Mouse (Mus musculus) lung, postnatal 0 days (tissue): ENCODE data around the gene Cd63. TPM values are rescaled to one million over a fixed set of nuclear protein-coding genes. Genes with fewer than 3 reads are reported as not detected.

Experiments
- ATAC-seq: fragments of 200-750 bp; cut with Nextera tagmentation; 2 replicates; pipeline ENCODE4 v1.8.0; 2017; ENCODE audit warnings: moderate library complexity
- DNase-seq: peaks from one replicate; pipeline ENCODE4 v3.0.0-alpha.2; 2016; ENCODE audit warnings: low spot score
- H3K27ac ChIP-seq: fragments of 300-500 bp; sonication (generic); 2 replicates; pipeline ENCODE4 v1.5.1; 2014; ENCODE audit warnings: antibody characterized with exemption, mild to moderate bottlenecking, low read length, mixed read lengths
- H3K27me3 ChIP-seq: fragments of 300-500 bp; sonication (generic); replicated peaks from 2 replicates; pipeline ENCODE4 v1.6.1; 2014; ENCODE audit warnings: low read length, mixed read lengths; ENCODE audit not compliant: insufficient read depth
- H3K36me3 ChIP-seq: fragments of 300-500 bp; sonication (generic); 2 replicates; pipeline ENCODE4 v1.6.1; 2014; ENCODE audit warnings: low read length, mixed read lengths; ENCODE audit not compliant: insufficient read depth
- H3K4me1 ChIP-seq: fragments of 300-500 bp; sonication (generic); 2 replicates; pipeline ENCODE4 v1.6.1; 2014; ENCODE audit warnings: antibody characterized with exemption, low read depth, low read length, mixed read lengths; ENCODE audit not compliant: insufficient read depth
- H3K4me2 ChIP-seq: fragments of 300-500 bp; sonication (generic); replicated peaks from 2 replicates; pipeline ENCODE4 v1.6.1; 2014; ENCODE audit warnings: low read depth, mild to moderate bottlenecking, low read length, moderate library complexity, mixed read lengths
- H3K4me3 ChIP-seq: fragments of 300-500 bp; sonication (generic); 2 replicates; pipeline ENCODE4 v1.5.1; 2014; ENCODE audit warnings: low read depth, low read length
- H3K9ac ChIP-seq: fragments of 300-500 bp; sonication (generic); replicated peaks from 2 replicates; pipeline ENCODE4 v1.6.1; 2014; ENCODE audit warnings: low read depth, mild to moderate bottlenecking
- H3K9me3 ChIP-seq: fragments of 300-500 bp; sonication (generic); 2 replicates; pipeline ENCODE4 v1.6.1; 2016; ENCODE audit warnings: low read length, mixed read lengths
- CTCF ChIP-seq: IDR thresholded peaks from 2 replicates; pipeline ENCODE4 v1.5.1; 2016; ENCODE audit warnings: antibody characterized with exemption, mild to moderate bottlenecking
- EP300 ChIP-seq: IDR thresholded peaks from 2 replicates; pipeline ENCODE4 v1.6.1; 2016; ENCODE audit warnings: antibody characterized with exemption, mild to moderate bottlenecking, control low read depth
- WGBS: fragments of 180-500 bp; shearing (Covaris S2); extraction: QIAGEN DNeasy Blood & Tissue Kit; methylation state at CpG from one replicate; pipeline ENCODE4 v1.1.7; 2014; 5-methylcytosine and 5-hydroxymethylcytosine counted together
- polyA plus RNA-seq: library from polyadenylated mRNA; unstranded; fragments of >200 nt; fragmentation: Nextera tagmentation; extraction: Ambion mirVana; gene quantifications from 2 replicates; pipeline ENCODE4 v1.2.1, GENCODE M21; 2015

Cd63 gene
- polyA plus RNA-seq, 1 experiment from 2014 or later, result 764 TPM

DNA sequence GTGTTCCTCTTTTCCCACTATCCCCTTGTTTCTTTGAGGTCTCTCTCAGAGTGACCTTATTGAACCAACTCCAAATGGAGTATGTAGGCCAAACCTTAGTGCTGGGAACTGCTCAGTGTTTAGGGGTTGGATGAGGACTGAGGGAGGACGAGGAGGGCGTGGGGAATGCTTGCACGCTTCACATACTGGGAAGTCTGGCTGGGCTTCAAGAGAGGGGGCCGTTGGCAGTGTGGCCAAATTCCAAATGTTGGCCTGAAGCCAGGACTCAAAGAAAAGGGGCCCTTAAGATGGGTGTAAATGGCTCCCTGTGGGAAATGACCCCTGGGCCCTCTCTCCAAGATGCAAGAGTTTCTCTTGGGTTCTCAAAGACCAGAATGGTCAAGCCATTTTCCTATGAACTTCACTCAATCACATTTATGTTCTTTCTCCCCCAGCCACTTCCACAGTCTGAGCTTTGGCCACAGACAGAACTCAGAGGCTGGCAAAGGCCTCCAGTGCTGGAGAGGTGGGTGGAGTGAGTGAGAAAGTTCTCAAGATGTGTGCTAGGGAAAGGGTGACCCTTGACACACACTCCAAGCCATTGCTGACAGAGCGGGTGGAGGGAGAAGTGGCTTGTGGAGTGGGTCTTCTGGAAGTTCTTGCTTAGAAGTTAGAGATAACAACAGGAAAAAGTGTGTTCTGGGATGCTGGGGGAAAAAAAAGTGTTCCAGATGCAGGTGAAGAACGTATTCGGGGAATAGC is 29.0 kb downstream of the Cd63 start:
- peak; percentile 95 for ATAC-seq
- TF ChIP-seq EP300 (peak; percentile 87), CTCF (no peak)

DNA sequence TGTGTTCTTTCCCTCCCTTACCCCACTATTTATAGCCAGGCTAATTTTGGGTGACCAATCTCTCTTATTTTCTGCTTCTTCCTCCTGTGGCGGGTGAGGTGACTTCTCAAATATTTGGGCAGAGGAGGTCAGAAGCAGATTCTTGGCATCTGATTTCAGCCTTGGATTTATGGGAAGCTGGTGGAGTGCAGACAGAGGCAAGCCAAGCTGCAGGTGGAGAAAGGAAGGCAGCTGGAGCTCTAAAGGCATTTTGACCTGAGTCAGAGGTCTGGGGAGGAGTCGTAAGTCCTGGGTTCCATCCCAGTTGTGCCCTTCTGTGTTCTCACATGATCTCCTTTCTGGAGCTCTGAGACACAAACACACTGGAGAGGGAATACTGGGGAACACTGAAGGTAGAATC is 30.7 kb downstream of the Cd63 start:
- H3K36me3 ChIP-seq, result no peaks in the 10 kb centered on the region
- no peak overlapping the region for H3K4me3 ChIP-seq
- no peak for DNase-seq
- H3K4me2 ChIP-seq, result no peak overlapping the region
- peaks cover 12% of the 10 kb centered on the region; the same call in 1 of the 2 replicates for H3K4me1 ChIP-seq
- no peaks in the 10 kb centered on the region for H3K9me3 ChIP-seq
- no peak overlapping the region for H3K9ac ChIP-seq
- 37% methylated on average over 2 of the region's 2 CpGs for WGBS
- H3K27me3 ChIP-seq, result peaks cover 9% of the 10 kb centered on the region
- no peak for ATAC-seq
- H3K27ac ChIP-seq, result no peak overlapping the region
- TF ChIP-seq EP300, result no peak
- TF ChIP-seq CTCF, result no peak

More for the DNA sequence above, 29.0 kb downstream of the Cd63 start:
- H3K4me3 ChIP-seq, result no peak overlapping the region
- H3K27ac ChIP-seq, result peak overlapping the region; percentile 15; the same call in 1 of the 2 replicates
- H3K4me2 ChIP-seq, result no peak overlapping the region
- H3K9me3 ChIP-seq, result no peaks in the 10 kb centered on the region
- WGBS, result 34% methylated on average over 7 of the region's 7 CpGs
- H3K27me3 ChIP-seq, result peaks cover 9% of the 10 kb centered on the region
- no peaks in the 10 kb centered on the region for H3K36me3 ChIP-seq
- peak; percentile 86 for DNase-seq
- H3K9ac ChIP-seq, result no peak overlapping the region
- peaks cover 8% of the 10 kb centered on the region; the same call in 1 of the 2 replicates for H3K4me1 ChIP-seq

DNA sequence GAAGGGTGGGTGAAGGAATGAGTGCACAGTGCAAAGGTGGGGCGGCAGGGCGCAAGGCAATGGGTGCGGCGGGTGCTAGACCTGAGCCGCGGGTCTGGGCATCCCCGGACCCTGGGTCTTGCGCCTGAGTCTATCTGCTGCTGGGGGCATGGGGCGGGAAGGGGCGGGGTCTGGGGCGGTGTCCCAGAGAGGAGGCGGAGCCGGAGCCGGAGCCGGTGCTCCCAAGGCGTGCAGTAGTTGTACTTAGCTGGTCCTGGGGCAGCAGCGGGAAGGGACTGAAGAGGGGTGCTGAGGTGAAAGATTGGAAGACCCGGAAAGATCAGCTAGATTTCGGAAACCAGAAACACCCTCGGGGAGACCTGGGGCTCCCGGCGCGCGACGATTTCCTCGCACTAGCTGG is 32.8 kb downstream of the Cd63 start, which contains the start of gene Itga7:
TSS of gene Itga7 (plus strand) at position 245 of the 400 bp plus-strand sequence.
- TF ChIP-seq CTCF (no peak), EP300 (no peak)
- H3K36me3 ChIP-seq, result no peaks in the 10 kb centered on the region
- peaks cover 12% of the 10 kb centered on the region; the same call in 1 of the 2 replicates for H3K4me1 ChIP-seq
- H3K27me3 ChIP-seq, result peaks cover 9% of the 10 kb centered on the region
- peak within 1 kb of the TSS; percentile 57 for H3K4me2 ChIP-seq
- no peak within 1 kb of the TSS; the same call in 1 of the 2 replicates for H3K9ac ChIP-seq
- ATAC-seq (peak; percentile 37), DNase-seq (peak; percentile 61)
- 0% methylated on average over 18 of the region's 26 CpGs for WGBS
- H3K4me3 ChIP-seq, result peak within 1 kb of the TSS; percentile 37
- H3K27ac ChIP-seq, result no peak within 1 kb of the TSS
- H3K9me3 ChIP-seq, result no peaks in the 10 kb centered on the region

- H3K4me2 ChIP-seq, result peak overlapping the region; percentile 57
- no peaks in the 10 kb centered on the region for H3K9me3 ChIP-seq
- H3K9ac ChIP-seq, result no peak overlapping the region; the same call in 1 of the 2 replicates
- H3K27me3 ChIP-seq, result peaks cover 9% of the 10 kb centered on the region
- peaks cover 9% of the 10 kb centered on the region; the same call in 1 of the 2 replicates for H3K4me1 ChIP-seq
- no peak for DNase-seq
- no peaks in the 10 kb centered on the region for H3K36me3 ChIP-seq
- no peak for ATAC-seq
- TF ChIP-seq CTCF (no peak), EP300 (no peak)
- H3K27ac ChIP-seq, result no peak overlapping the region
- WGBS, result 5% methylated on average over 20 of the region's 21 CpGs
- peak overlapping the region; percentile 37 for H3K4me3 ChIP-seq
These were observed 33.4 kb downstream of the Cd63 start for GRCm38 (mm10) chr10:128933976-128934721.

- no peak overlapping the region for H3K27ac ChIP-seq
- peak overlapping the region; percentile 57 for H3K4me2 ChIP-seq
- H3K9me3 ChIP-seq, result no peaks in the 10 kb centered on the region
- H3K4me3 ChIP-seq, result no peak overlapping the region
- TF ChIP-seq EP300 (no peak), CTCF (0 out of 2 replicates have a peak, but pooled peaks have one; percentile 10)
- no peak for DNase-seq
- H3K36me3 ChIP-seq, result no peaks in the 10 kb centered on the region
- no peak overlapping the region for H3K9ac ChIP-seq
- ATAC-seq, result no peak
- H3K27me3 ChIP-seq, result peaks cover 9% of the 10 kb centered on the region
- WGBS, result 61% methylated on average over 7 of the region's 7 CpGs
- peaks cover 7% of the 10 kb centered on the region; the same call in 1 of the 2 replicates for H3K4me1 ChIP-seq
These were observed 34.4 kb downstream of the Cd63 start for GRCm38 (mm10) chr10:128934997-128935787.
